Mouse (Mus musculus): ENCODE data around the gene Fam167b.

GRCm38 (mm10) chr4:129541868-129542591 lies 36.3 kb downstream of the Fam167b start:
- TF ChIP-seq POLR2A (IDR thresholded peaks at IDR 0.05; ENCODE audit: extremely low read depth, insufficient read depth, low read length) (no peak), CTCF (IDR thresholded peaks at IDR 0.05; ENCODE audit: low read depth, low read length) (no peak)
